Mouse (Mus musculus) 3T3-L1 (cell line): Measurements from ENCODE around the gene Ankrd34b.
A peak's percentile ranks its signal among the peaks of the same experiment; 100 is the strongest.

Source experiments
- DNase-seq: peaks from one replicate; pipeline ENCODE4 v3.0.0-alpha.2; 2015; ENCODE audit warnings: low read depth, low spot score

Gene Ankrd34b

DNA sequence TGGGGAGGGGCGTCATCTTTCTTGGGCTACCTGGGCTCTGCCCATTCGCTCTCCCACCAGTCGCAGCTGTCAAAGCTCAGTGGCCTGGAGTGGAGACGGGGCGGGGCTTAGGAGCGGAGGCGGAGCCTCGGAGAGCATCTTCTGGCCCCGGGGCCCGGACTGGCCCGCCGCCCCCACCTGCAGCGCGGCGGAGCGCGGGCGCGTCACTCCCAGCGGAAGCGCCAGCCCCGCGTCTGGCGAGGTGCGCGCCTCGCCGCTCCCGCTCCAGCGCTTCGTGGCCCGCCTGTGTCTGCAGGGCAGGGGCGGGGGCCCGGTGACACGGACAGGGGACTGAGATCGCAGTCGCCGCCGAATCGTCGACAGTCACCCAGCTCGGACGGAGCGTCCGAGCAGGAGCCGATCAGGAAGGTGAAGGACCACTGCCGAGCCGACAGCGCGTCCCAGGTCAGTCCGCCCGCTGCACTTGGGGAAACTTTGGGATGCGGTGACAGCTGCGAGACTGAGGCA lies at the start of gene Ankrd34b:
Gene Ankrd34b, plus strand, starts transcription at position 139 of the 507 bp plus-strand sequence.
- DNase-seq, result no peak

DNA sequence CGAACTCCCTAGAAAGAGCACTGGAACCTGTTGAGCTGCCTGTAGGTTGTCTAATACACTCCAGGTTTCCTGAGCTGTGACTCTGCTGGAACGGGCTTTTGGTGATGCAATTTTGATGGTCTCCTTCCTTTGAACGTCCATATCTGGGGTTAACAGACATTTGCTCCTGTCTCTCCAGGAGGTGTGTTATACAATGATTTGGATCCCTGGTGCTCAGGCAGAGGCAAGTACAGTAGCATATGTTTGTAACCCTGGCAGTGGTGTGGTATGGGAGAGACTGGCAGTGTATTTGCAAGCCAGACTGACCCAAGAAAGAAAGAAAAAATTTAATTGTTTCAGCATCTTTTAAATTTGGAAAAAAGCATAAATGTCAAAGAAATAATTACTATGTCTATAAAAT lies 38.3 kb upstream of the Ankrd34b start:
- DNase-seq, result no peak

DNA sequence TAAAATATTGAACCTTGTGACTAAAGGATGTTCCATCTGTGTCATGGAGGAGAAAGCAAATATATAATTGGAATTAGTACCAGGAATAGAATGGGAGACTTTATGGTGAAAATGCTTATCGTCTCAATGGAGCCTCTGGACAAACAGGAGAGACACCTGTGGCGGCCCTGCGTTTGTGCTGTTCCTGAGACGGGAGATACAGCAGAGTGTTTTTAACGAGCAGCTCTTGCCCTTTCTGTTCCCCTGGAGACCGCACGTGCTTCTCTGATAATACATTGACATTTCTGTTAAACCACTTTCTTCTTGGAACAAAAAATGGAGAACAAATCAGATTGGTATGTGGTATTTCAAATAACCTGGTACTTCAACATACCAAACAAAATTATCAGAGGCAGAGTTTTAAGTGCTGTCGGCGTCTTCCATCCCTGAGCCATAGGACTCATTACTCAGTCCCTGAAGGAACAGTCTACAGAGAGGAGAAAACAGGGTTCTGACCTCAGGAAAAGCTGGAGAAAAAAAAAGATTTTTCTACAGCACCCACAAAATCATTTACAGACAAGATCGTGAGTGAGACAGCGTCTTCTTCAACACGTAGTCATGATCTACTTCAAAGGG lies 32.5 kb upstream of the Ankrd34b start:
- no peak for DNase-seq

DNA sequence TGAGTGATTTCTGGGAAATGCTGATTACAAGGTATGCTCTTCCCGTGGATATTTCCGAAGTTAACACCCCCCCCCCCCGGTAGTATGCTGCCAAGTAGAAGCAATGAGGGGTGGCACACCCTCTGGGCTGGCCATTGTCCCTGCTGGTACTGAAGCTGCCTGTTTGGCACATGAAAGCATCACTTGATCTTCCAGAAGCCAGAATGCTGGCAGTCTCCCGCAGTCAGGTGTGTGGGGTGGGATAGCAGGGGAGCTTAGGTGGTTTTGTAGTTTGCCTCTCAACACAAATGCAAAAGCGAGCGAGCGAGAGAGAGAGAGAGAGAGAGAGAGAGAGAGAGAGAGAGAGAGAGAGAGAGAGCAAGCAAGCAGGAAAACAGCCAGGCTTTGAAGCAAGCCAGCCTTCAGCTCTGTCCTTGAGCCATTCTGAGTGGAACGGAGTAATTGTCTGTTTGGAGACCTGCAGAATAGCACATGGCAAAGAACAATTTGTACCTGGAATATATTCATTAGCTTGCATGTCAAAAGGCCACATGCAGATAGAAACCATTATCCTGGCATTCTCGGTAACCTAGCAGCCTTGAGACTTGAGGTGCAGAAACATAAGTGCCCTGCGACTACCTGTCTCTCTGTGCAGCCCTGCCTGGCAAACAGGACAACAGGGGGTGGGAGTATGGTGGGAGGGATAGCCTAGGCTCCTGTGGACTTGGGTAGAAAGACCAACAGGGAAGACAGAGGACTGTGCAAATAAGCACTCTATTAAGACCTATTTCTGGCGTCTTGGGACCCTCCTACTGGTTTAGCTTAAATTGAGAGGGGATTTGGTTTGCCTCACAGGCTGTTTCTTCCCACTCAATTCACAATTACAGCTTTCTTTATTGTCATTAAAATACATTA lies 27.0 kb upstream of the Ankrd34b start:
- DNase-seq, result no peak

DNA sequence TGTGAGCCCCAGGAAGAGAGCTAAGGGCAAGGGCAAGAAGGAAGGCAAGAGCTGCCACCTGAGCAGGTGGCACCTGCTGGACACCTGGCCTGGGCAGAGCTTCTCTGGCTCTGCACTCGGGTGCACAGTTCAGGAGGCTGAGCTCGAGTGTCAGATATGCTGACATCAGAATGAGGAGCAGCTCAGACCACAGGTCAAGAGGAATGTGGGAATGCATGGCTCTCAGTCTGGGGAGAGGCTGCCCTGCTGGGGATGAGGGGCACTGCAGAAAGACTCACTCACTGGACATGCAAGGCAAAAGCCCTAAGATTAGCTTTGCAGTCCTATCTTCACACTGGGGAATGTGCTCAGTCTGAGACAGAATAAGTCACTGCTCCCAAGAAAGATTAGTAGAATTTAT lies 23.6 kb upstream of the Ankrd34b start:
- peak; percentile 21 for DNase-seq

DNA sequence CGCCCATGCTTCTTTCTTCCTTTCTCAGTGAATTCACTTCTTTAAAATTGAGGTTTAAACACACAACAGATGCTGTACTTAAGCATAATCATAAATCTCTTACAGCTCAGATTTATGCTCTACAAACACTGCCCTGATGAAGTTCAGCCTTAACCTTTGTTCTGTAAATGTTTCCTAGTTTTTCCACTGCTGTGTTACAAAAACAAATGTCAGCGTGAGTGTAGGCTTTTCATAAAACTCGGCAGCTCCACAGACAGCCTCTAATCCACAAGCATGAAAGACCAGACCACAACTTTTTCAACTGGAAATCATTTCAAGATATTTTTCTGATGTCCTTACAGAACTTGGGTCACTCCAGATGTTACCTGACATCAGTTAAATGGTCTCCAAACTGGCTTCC lies 22.2 kb upstream of the Ankrd34b start:
- no peak for DNase-seq

DNA sequence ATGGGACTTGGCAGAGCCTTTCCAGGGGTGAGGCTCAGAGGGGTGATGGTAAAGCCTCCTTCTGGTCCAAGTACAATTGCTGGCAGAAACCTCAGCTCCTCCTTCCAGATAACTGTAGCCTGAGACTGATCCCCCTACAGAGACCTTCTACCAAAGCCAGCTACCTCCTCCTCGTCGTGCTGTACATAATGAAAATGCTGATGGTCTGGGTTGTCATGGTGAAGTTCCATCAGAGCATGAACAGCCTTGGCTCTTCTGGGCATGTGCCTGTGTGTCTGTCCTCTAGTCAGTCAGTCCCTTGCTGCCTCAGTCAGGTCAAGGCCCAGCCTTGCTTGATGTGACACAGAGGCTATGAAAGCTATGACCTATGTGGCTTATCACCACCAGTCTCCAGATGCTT lies 15.2 kb upstream of the Ankrd34b start:
- DNase-seq, result no peak

DNA sequence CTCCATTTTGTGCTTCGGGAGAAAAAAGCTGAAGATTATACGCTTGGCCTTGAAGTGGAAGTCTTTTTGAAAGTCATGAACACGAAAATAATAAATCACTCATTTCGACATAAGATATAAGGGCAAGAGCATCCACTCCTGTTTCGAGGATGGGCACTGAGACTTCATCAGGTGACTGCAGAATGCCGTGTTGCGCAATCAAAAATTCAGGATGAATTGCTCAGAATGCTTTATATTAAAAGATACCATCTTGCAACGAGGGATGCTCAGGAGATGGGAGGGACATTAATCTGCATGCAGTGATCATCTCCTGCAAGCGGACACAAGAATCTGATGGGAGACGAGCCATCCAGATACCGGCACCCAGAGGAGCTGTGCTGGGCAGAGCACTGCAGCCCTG lies 6.1 kb upstream of the Ankrd34b start:
- no peak for DNase-seq

DNA sequence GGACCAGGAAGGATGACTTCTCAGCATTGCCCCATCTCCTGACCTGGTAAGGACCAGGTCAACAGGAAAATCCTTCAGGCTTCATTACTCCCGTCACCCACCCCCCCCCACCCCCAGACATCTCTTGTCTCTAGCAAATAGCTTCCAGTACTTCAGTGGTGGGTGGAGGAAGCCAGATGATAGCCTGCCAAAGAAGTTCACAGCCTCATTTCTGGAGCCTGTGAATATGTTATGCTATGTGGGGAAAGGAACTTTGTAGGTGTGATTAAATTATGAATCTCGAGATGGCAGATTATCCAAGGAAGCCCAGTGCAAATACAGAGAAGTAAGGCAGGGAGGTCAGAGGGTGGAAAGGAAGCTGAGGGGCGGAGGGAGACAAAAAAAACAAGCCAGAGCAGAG lies 2.0 kb upstream of the Ankrd34b start:
- DNase-seq, result no peak

DNA sequence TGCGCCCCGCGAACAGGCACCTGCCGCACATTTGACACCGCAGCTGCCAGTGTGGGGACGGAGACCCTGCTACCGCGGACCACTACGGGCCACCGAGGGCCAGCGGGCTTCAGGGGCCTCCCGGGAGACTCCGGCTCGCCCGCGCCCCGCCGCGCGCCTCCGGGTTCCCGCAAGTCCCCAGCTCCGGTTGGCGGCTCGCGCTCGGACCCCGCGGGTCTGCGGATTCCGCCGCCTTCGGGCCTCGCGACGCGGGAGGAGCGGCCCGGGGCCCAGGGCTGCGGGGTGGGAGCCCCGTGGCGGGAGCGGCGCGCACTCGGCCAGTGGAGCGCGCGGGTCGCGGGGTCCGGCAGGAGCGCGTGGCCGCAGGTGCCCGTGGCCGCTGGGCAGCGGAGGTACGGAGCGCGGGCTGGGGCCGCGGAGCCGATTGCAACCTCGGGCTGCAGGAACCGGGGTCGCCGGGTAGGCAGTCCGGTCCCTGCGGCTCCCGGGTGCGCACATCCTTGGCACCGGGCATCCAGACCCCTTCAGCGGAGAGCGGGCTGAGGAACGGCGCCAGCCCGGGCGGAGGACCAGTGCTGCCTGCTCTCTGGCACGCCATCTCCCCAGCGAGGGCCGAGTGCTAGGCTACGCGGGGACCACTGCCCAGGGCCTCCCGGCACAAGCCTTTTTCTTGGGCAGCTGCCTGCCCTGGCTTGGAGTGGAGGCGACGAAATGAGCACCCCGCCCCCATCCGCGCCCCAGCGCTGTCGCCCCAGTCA lies 777 bp downstream of the Ankrd34b start:
- no peak for DNase-seq

DNA sequence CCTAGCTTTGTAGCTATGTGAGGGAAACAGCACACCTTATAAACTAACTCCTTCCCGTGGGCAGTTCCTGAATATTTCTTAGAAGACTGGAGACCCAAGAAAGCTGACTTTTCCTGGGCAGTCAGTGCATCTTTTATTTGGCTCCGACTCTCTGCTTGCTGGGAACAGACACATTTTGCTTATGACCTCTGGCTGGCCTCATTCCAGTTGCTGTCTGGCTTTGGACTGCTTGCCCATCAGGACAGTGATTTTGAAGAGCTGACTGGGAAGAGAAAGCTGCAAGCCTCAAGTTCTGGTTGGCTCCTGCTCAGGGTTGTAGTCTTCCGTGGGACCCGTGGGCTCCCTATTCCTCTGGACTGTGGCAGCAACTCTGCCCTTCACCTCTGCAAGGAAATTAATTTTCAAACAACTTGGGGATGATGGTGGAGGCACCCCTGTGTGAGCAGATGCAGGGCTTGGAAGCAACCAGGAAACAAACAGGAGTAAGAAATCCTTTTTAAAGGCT lies 1.7 kb downstream of the Ankrd34b start:
- no peak for DNase-seq

DNA sequence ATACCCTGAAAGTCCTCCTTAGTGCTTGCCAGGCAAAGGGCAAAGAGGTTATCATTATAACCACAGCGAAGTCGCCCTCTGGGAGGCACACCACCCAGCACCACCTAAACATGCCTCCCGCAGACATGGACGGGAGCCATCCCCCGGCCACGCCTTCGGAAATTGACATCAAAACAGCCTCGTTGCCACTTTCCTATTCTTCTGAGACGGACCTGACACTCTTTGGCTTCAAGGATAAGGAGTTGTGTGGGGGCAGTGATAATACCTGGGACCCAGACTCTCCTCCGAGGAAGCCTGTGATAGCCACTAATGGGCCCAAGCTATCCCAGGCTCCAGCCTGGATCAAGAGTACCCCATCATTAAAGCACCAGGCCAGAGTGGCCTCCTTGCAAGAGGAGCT lies 13.0 kb downstream of the Ankrd34b start:
- DNase-seq, result no peak

DNA sequence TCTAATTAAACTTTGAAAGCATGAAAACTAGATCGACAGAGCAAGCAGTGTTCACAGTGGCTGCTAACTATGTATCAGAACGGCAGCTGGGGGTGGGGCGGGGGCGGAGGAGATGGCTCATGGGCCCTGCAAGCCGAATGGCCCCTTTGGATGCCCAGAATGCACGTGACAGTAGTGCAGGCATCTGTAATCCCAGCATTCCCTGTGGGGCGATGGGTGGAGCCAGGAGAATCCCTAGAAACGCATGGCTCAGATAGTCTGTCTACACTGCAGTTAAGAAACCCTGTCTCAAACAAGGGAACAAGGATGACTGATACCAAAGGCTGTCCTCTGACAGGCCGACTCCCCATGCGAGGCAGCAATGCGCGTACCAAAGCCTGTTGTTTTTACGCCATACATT lies 14.6 kb downstream of the Ankrd34b start:
- DNase-seq, result no peak

DNA sequence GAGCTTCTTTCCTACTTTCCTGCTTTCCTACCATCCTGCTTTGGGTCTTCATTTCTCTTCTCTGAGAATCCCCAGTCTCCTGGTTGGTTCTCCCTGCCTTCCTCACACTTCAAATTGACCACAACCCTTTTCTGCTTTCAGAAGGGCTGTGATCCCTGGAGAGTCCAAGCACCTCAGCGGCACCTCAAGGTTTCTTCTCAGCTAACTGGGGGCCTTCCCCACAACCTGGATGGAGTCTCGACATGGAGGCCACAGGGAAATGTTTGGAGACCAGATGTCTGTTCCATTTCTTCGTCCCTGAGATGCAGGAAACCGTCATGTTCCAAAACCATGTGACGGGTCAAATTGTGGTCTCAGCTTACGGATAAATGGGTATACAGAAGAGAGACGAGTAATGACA lies 21.2 kb downstream of the Ankrd34b start:
- DNase-seq, result no peak

DNA sequence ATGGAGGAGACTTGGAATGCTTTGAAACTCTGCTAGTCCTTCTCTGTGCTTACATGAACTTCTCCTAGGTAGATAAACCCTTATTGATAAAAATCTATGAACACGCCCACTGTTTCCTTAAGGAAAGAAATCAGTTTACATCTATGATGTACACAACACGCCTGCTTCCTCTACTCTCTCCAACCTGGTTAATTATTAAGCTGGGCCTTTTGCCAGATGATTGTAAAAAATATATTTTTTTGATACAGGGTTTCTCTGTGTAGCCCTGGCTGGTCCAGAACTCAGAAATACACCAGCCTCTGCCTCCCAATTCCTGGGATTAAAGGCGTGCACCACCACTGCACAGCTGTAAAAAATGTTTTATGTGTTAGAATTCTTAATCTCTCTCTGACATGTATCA lies 39.0 kb downstream of the Ankrd34b start:
- no peak for DNase-seq

DNA sequence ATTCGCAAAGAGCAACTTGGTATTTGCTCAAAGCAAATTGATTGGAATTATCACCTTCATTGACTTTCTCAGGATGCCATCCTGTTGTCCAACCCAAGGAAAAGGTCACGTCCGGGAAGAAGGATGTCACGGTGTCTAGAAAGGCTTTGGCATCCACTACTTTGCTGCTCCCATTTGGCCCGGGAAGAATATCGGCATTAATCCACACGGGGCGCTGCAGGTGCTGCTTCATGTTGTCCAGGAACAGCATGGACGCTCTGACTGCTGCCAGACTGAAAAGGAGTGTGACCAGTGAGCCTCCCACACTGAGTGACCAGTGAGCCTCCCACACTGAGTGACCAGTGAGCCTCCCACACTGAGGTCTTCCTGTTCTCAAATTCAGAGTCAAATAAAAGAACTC lies 42.2 kb downstream of the Ankrd34b start:
- no peak for DNase-seq

DNA sequence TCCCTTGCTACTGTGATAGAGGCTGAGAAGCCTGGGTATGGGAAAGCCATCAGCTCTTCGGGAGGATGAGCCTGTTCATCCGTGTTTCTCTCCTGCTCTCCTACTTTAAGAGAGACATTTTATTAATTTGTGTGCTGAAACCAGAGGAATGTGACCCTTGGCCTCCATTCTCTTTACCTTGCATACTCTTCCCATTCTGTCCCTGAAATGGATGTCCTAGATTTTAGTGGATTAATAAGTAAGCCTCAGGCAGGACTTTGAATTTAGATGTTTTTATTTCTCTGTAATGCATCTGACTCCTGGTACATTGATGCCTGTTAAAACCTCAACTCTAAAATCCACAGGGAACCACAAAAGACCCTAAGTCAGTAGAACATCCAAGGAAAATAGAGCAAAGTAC lies 43.7 kb downstream of the Ankrd34b start:
- no peak for DNase-seq

DNA sequence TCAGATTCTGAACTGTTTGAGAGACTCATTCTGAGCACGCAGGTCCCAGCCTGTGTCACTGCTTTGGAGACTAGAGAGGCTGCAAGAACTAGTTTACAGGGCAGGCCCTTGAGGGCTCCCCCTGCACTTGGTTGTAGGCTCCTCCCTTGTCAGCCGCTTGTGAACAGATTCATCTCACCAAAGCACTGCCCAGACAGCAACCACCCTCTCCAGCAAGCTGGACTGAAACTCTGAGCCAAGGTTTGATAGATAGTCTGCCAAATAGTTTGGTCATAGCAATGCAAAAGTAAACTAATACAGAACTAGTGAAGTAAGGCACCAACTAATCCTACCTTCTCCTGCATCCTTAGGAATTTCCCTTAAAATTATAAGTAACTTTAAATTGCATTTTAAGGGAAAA lies 44.5 kb downstream of the Ankrd34b start:
- DNase-seq, result no peak

DNA sequence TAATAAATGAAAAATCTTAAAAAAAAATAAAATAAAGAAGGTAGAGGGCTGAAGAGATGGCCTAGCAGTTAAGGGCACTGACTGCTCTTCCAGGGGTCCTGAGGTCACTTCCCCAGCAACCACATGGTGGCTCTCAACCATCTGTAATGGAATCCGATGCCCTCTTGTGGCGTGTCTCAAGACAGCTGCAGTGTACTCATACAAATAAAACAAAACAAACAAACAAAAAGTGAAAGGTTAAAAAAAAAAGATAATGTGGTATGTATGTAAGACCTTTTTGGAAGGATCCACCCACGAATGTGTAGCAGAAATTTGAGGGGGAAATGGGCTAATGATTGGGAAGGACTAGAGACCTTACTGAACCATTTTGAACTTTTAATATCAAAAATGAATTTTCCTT lies 57.7 kb downstream of the Ankrd34b start:
- DNase-seq, result peak; percentile 69

DNA sequence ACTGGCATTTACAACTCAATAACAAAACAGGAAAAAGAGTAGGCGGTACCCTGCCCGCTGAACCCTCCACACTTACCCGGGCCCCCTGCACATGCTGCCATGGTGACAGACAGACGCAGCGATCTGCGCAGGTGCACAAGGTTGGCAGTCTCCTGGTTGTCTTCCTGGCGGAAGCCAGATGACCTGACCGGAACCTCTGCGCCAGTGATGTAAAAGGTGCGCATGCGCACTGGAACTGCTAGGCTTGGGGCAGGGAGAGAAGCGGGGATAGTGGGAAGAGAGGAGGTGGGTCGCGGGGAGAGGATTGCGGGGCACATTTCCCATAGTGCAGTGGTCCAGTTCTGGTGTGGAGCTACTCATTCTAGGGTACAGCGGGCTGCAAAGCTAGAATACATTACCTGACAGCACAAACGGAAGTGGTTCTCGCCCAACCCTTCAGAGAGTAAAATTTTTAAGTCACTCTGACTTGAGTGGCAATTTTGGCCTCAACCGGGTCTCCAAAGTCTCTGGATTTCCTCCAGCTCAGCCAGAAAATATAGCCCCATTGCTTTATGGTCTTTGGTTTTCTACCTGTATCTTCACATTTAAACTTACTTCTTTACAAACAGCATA lies 58.3 kb downstream of the Ankrd34b start, which contains the start of gene Fam151b:
Gene Fam151b, minus strand, starts transcription at position 164 of the 612 bp plus-strand sequence.
- DNase-seq, result peak; percentile 72

DNA sequence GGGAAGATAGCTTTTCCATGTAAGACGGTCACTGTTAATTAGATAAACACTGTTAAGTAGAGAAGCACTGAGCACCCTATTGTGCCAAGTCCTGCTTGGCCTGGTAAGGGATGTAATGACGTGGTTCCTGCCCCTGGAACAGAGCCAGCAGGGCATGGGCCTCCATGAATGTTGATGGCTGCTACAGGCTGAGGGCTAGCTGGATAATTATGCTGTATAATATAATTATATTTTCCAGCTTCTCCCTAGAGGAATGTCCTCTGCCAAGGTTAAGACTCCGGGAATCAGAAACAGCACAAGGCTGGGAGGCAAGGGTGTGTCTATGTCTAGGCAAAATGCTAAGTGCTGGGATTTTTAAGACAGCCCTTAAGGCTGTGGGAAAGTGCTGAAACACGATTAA lies 65.1 kb downstream of the Ankrd34b start:
- DNase-seq, result no peak
